In genomic region chr11:96257141-96257540, GRCm38 (mm10) we compare ENCODE assay signal across 10 mouse cellular contexts. TPM values are rescaled to one million over a fixed set of nuclear protein-coding genes. Genes with fewer than 3 reads are reported as not detected.
"Had no signal": no experiment of that assay in that cellular context is flagged by ENCODE, and none has a peak within 500 bp of the region (broad histone marks: within the 10 kb centered on the region; RNA-seq: fewer than 3 reads in every experiment).

No protein-coding gene starts in this region.

- DNase-seq: left cerebral cortex, postnatal 4 days; lung, adult 18-20 months; thymus, postnatal 4 days had no signal

- H3K9ac ChIP-seq: intestine, embryonic 15.5 days; limb, embryonic 13.5 days; liver, embryonic 14.5 days; midbrain, embryonic 13.5 days had no signal

- ATAC-seq: intestine, embryonic 15.5 days; midbrain, embryonic 13.5 days had no signal

- H3K27ac ChIP-seq: intestine, embryonic 15.5 days; limb, embryonic 13.5 days; liver, embryonic 14.5 days; midbrain, embryonic 13.5 days; stomach, postnatal 0 days had no signal

- H3K9me3 ChIP-seq: intestine, embryonic 15.5 days; limb, embryonic 13.5 days; midbrain, embryonic 13.5 days had no signal

- H3K4me3 ChIP-seq: intestine, embryonic 15.5 days; limb, embryonic 13.5 days; midbrain, embryonic 13.5 days; myocyte had no signal

- H3K36me3 ChIP-seq: intestine, embryonic 15.5 days; limb, embryonic 13.5 days; midbrain, embryonic 13.5 days had no signal

- H3K4me2 ChIP-seq: intestine, embryonic 15.5 days; limb, embryonic 13.5 days; midbrain, embryonic 13.5 days had no signal

- H3K4me1 ChIP-seq: midbrain, embryonic 13.5 days had no signal

RNA-seq across cellular contexts. Expression of gene Hoxb9, which starts 14.1 kb away (rescaled TPM):
- polyA plus RNA-seq: liver, adult 2 months; midbrain, embryonic 13.5 days had no signal

RNA-seq across cellular contexts. Expression of gene Hoxb8, which starts 24.6 kb away (rescaled TPM):
- polyA plus RNA-seq: midbrain, embryonic 13.5 days had no signal

RNA-seq across cellular contexts. Expression of gene Hoxb7, which starts 29.3 kb away (rescaled TPM):
- polyA plus RNA-seq: midbrain, embryonic 13.5 days had no signal

RNA-seq across cellular contexts. Expression of gene Hoxb6, which starts 35.1 kb away (rescaled TPM):
- polyA plus RNA-seq: midbrain, embryonic 13.5 days; myocyte had no signal

RNA-seq across cellular contexts. Expression of gene Hoxb5, which starts 46.0 kb away (rescaled TPM):
- polyA plus RNA-seq: myocyte had no signal
